Mouse (Mus musculus) brain, embryonic 14.5 days (tissue): ENCODE measurements around the gene Alox12b.

ENCODE experiments used
- CTCF ChIP-seq: fragments of 200-500 bp; IDR thresholded peaks from 2 replicates; pipeline ENCODE4 v1.5.1; 2012; ENCODE audit warnings: inconsistent platforms, mild to moderate bottlenecking, moderate library complexity, borderline replicate concordance; ENCODE audit not compliant: insufficient read depth, insufficient read length; ENCODE audit errors: extremely low read depth
- POLR2A ChIP-seq: fragments of 200-500 bp; IDR thresholded peaks from 2 replicates; pipeline ENCODE4 v1.6.1; 2012; ENCODE audit warnings: mild to moderate bottlenecking, inconsistent platforms, borderline replicate concordance; ENCODE audit not compliant: poor library complexity, insufficient read depth, insufficient read length, severe bottlenecking; ENCODE audit errors: extremely low read depth

GRCm38 (mm10) chr11:69121001-69121740 lies 35.6 kb upstream of the Alox12b start:
- no peak for TF ChIP-seq CTCF
- TF ChIP-seq POLR2A, result no peak
